Mouse (Mus musculus): ENCODE measurements at regions not wholly inside any gene's neighbourhood (a gene's known extent, or its start where the extent isn't known, plus 50 kb on each side); places are given as distances from the start of the nearest gene placed in this dataset.

GRCm38 (mm10) chr5:119360351-119360750 is 310.1 kb upstream of the Tbx3 start:
- Histone ChIP-seq H3K4me3 (ENCODE audit: insufficient read depth, poor library complexity, severe bottlenecking) (no peak overlapping the region), H3K36me3 (ENCODE audit: control insufficient read depth, insufficient read depth) (no peaks in the 10 kb centered on the region), H3K79me3 (ENCODE audit: low read depth) (no peaks in the 10 kb centered on the region), H3K27me3 (ENCODE audit: control insufficient read depth, insufficient read depth, insufficient read length) (no peaks in the 10 kb centered on the region), H3ac (ENCODE audit: control insufficient read depth, insufficient read length, low read depth) (no peak overlapping the region), H3K79me2 (ENCODE audit: control insufficient read depth, insufficient read depth) (no peaks in the 10 kb centered on the region)
- TF ChIP-seq FOSL1 (IDR thresholded peaks at IDR 0.05; ENCODE audit: insufficient read depth, low read length, poor library complexity, severe bottlenecking), result no peak
- no peak for TF ChIP-seq CEBPB (IDR thresholded peaks at IDR 0.05; ENCODE audit: low read depth)
- no peak for TF ChIP-seq USF1 (IDR thresholded peaks at IDR 0.05; ENCODE audit: low read depth)
- TF ChIP-seq MAX (IDR thresholded peaks at IDR 0.05), result no peak
- TF ChIP-seq MYOD1 (IDR thresholded peaks at IDR 0.05; ENCODE audit: control insufficient read depth, insufficient read length, low read depth), result no peak
- TF ChIP-seq CTCF (IDR thresholded peaks at IDR 0.05; ENCODE audit: control insufficient read depth, insufficient read depth, insufficient read length), result no peak
- no peak for TF ChIP-seq MYOG (IDR thresholded peaks at IDR 0.05; ENCODE audit: control insufficient read depth, extremely low read depth, insufficient read length)

- TF ChIP-seq CEBPB (IDR thresholded peaks at IDR 0.05; ENCODE audit: low read depth) (no peak), FOSL1 (IDR thresholded peaks at IDR 0.05; ENCODE audit: insufficient read depth, low read length, poor library complexity, severe bottlenecking) (no peak), USF1 (IDR thresholded peaks at IDR 0.05; ENCODE audit: low read depth) (no peak), MYOD1 (IDR thresholded peaks at IDR 0.05; ENCODE audit: control insufficient read depth, insufficient read length, low read depth) (no peak), CTCF (IDR thresholded peaks at IDR 0.05; ENCODE audit: control insufficient read depth, insufficient read depth, insufficient read length) (no peak), MAX (IDR thresholded peaks at IDR 0.05) (no peak)
- H3K27me3 ChIP-seq (ENCODE audit: control insufficient read depth, insufficient read depth, insufficient read length), result no peaks in the 10 kb centered on the region
- no peak overlapping the region for H3K4me3 ChIP-seq (ENCODE audit: insufficient read depth, poor library complexity, severe bottlenecking)
- no peak overlapping the region for H3ac ChIP-seq (ENCODE audit: control insufficient read depth, insufficient read length, low read depth)
- no peaks in the 10 kb centered on the region for H3K36me3 ChIP-seq (ENCODE audit: control insufficient read depth, insufficient read depth)
- H3K79me3 ChIP-seq (ENCODE audit: low read depth), result no peaks in the 10 kb centered on the region
- H3K79me2 ChIP-seq (ENCODE audit: control insufficient read depth, insufficient read depth), result no peaks in the 10 kb centered on the region
Measured at GRCm38 (mm10) chr5:119361406-119362044, 308.9 kb upstream of the Tbx3 start.

GRCm38 (mm10) chr5:119362452-119362851 is 308.0 kb upstream of the Tbx3 start:
- no peak for TF ChIP-seq USF1 (IDR thresholded peaks at IDR 0.05; ENCODE audit: low read depth)
- TF ChIP-seq MAX (IDR thresholded peaks at IDR 0.05), result no peak
- TF ChIP-seq MYOD1 (IDR thresholded peaks at IDR 0.05; ENCODE audit: control insufficient read depth, insufficient read length, low read depth), result no peak
- TF ChIP-seq CTCF (IDR thresholded peaks at IDR 0.05; ENCODE audit: control insufficient read depth, insufficient read depth, insufficient read length), result no peak
- TF ChIP-seq MYOG (IDR thresholded peaks at IDR 0.05; ENCODE audit: control insufficient read depth, extremely low read depth, insufficient read length), result no peak
- TF ChIP-seq CEBPB (IDR thresholded peaks at IDR 0.05; ENCODE audit: low read depth), result no peak
- no peak for TF ChIP-seq FOSL1 (IDR thresholded peaks at IDR 0.05; ENCODE audit: insufficient read depth, low read length, poor library complexity, severe bottlenecking)
- no peaks in the 10 kb centered on the region for H3K79me3 ChIP-seq (ENCODE audit: low read depth)
- no peaks in the 10 kb centered on the region for H3K27me3 ChIP-seq (ENCODE audit: control insufficient read depth, insufficient read depth, insufficient read length)
- H3K79me2 ChIP-seq (ENCODE audit: control insufficient read depth, insufficient read depth), result no peaks in the 10 kb centered on the region
- no peak overlapping the region for H3K4me3 ChIP-seq (ENCODE audit: insufficient read depth, poor library complexity, severe bottlenecking)
- no peaks in the 10 kb centered on the region for H3K36me3 ChIP-seq (ENCODE audit: control insufficient read depth, insufficient read depth)
- H3ac ChIP-seq (ENCODE audit: control insufficient read depth, insufficient read length, low read depth), result no peak overlapping the region

- no peaks in the 10 kb centered on the region for H3K36me3 ChIP-seq (ENCODE audit: control insufficient read depth, insufficient read depth)
- no peak overlapping the region for H3ac ChIP-seq (ENCODE audit: control insufficient read depth, insufficient read length, low read depth)
- no peaks in the 10 kb centered on the region for H3K79me2 ChIP-seq (ENCODE audit: control insufficient read depth, insufficient read depth)
- H3K79me3 ChIP-seq (ENCODE audit: low read depth), result no peaks in the 10 kb centered on the region
- TF ChIP-seq MYOD1 (IDR thresholded peaks at IDR 0.05; ENCODE audit: control insufficient read depth, insufficient read length, low read depth) (no peak), CEBPB (IDR thresholded peaks at IDR 0.05; ENCODE audit: low read depth) (no peak), MAX (IDR thresholded peaks at IDR 0.05) (no peak), MYOG (IDR thresholded peaks at IDR 0.05; ENCODE audit: control insufficient read depth, extremely low read depth, insufficient read length) (no peak), USF1 (IDR thresholded peaks at IDR 0.05; ENCODE audit: low read depth) (no peak), FOSL1 (IDR thresholded peaks at IDR 0.05; ENCODE audit: insufficient read depth, low read length, poor library complexity, severe bottlenecking) (no peak), CTCF (IDR thresholded peaks at IDR 0.05; ENCODE audit: control insufficient read depth, insufficient read depth, insufficient read length) (no peak)
- no peaks in the 10 kb centered on the region for H3K27me3 ChIP-seq (ENCODE audit: control insufficient read depth, insufficient read depth, insufficient read length)
- no peak overlapping the region for H3K4me3 ChIP-seq (ENCODE audit: insufficient read depth, poor library complexity, severe bottlenecking)
Measured at GRCm38 (mm10) chr5:119364250-119364649, 306.2 kb upstream of the Tbx3 start.

GRCm38 (mm10) chr5:119365157-119365556 is 305.3 kb upstream of the Tbx3 start:
- TF ChIP-seq MYOG (IDR thresholded peaks at IDR 0.05; ENCODE audit: control insufficient read depth, extremely low read depth, insufficient read length), result no peak
- TF ChIP-seq FOSL1 (IDR thresholded peaks at IDR 0.05; ENCODE audit: insufficient read depth, low read length, poor library complexity, severe bottlenecking), result no peak
- no peak for TF ChIP-seq CTCF (IDR thresholded peaks at IDR 0.05; ENCODE audit: control insufficient read depth, insufficient read depth, insufficient read length)
- no peak for TF ChIP-seq MAX (IDR thresholded peaks at IDR 0.05)
- TF ChIP-seq MYOD1 (IDR thresholded peaks at IDR 0.05; ENCODE audit: control insufficient read depth, insufficient read length, low read depth), result no peak
- no peak for TF ChIP-seq USF1 (IDR thresholded peaks at IDR 0.05; ENCODE audit: low read depth)
- TF ChIP-seq CEBPB (IDR thresholded peaks at IDR 0.05; ENCODE audit: low read depth), result no peak
- H3ac ChIP-seq (ENCODE audit: control insufficient read depth, insufficient read length, low read depth), result no peak overlapping the region
- no peaks in the 10 kb centered on the region for H3K79me3 ChIP-seq (ENCODE audit: low read depth)
- H3K79me2 ChIP-seq (ENCODE audit: control insufficient read depth, insufficient read depth), result no peaks in the 10 kb centered on the region
- H3K4me3 ChIP-seq (ENCODE audit: insufficient read depth, poor library complexity, severe bottlenecking), result no peak overlapping the region
- no peaks in the 10 kb centered on the region for H3K36me3 ChIP-seq (ENCODE audit: control insufficient read depth, insufficient read depth)
- H3K27me3 ChIP-seq (ENCODE audit: control insufficient read depth, insufficient read depth, insufficient read length), result no peaks in the 10 kb centered on the region
